Mouse (Mus musculus) mesoderm, embryonic 11.5 days (tissue): Measurements from ENCODE around the gene Pgs1.

ENCODE experiments used
- DNase-seq: peaks from one replicate; pipeline ENCODE4 v3.0.0-alpha.2; 2012; ENCODE audit warnings: low read depth, low spot score

Gene Pgs1

DNA sequence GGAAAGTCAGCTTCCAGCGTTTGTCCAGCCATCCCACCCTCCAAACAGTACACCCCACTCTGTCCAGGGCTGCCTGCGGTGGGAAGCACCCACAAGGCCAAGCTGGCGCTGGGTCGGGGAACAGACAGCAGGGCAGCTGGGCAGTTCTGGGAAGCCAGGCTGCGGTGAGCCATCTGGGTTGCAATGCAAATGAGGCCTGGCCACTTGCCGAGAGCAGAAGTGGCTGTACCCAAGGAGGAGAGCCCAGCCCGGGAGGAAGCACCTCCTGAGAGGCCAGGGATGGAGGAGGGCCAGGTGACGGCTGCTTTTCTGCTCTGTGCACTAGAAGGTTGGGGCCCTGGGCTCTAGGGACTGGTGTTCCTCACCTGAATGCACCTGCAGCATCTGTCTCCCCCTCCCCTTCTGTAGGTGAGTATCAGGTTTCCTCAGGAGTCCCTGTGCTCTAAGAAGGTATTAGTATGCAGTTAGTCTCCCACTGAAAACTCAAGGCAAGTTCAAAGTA, 10.0 kb upstream of the Pgs1 start:
- DNase-seq = peak; percentile 54

GRCm38 (mm10) chr11:117977694-117978360, 8.3 kb upstream of the Pgs1 start:
- peak; percentile 41 for DNase-seq

GRCm38 (mm10) chr11:117979388-117979787, 6.7 kb upstream of the Pgs1 start:
- no peak for DNase-seq

DNA sequence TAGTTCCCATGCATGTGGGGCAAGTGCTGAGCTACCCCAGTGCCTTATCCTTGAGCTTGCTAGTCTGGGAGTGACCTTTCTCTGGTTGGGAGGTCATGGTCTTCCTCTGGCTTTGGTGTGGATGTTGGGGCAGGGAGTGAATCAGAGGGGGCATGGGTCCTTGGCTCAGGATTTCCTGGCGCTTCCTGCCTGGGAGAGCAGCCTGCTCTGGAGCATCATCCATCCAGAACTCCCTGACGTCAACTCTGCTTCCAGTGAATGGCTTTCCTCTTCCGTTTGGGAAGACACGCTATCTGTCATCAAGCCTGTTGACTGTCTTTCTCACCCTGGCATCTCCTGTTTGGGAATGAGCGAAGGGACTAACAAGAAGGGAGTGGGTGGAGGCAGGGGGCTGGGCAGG, 3.7 kb upstream of the Pgs1 start:
- no peak for DNase-seq

DNA sequence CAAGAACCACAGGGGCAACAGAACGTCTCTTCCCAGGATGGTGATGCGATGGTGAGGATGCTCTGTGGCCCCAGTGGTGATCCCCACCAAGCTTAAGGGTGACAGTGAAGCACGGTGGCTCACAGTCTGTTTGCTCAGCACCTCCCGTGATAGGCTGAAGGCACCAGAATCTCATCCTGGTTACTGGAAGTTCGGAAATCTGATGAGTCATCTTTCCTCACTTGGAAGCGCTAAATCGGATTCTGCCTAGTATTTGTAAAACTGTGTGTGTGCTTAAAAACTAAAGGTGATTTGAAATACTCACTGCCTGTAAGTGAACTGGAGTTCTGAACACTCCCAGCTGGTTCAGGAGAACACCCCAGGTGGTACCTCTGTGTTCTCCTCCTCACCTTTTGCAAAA, 2.3 kb upstream of the Pgs1 start:
- DNase-seq = no peak

DNA sequence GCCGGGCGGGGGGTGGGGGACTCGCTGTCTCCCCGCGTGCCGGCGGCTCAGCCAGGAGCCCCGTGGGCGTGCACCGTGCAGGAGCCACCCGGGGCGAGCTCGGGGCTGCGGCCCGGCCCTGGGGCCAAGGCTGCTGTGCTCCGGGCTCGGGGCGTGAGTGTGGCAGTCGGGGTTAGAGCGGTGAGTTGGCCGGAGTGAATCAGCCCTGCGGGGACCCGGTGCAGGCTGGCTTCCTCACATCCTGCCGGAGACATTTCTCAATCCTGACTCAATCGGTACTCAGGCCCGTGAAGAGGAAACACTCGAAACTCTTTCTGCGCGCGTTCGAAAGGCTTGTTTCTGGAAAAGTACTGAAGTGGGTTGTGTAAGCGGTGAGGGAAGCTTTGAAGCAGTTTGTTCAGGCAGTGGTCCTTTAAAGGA, 950 bp downstream of the Pgs1 start:
- no peak for DNase-seq

DNA sequence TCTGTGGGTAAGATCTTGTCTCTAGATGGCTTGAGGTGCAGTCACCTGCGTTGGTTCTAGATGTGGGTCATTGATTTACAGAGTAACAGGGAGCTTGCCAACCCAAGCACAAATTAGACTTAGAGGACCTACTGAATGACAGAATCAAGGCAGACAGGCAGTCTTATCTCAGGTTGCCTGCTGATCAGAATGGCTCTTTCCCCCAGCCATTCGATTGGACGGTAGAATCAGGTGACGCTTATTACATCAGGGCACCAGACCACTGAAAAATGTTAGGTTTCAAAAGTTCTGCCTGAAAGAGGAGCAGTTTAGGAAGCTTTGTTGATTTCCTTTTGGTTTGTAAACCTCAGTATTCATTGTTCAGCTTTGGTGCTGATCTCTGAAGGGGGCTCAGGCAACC, 1.9 kb downstream of the Pgs1 start:
- DNase-seq = no peak

GRCm38 (mm10) chr11:117989241-117989640, 3.1 kb downstream of the Pgs1 start:
- no peak for DNase-seq

DNA sequence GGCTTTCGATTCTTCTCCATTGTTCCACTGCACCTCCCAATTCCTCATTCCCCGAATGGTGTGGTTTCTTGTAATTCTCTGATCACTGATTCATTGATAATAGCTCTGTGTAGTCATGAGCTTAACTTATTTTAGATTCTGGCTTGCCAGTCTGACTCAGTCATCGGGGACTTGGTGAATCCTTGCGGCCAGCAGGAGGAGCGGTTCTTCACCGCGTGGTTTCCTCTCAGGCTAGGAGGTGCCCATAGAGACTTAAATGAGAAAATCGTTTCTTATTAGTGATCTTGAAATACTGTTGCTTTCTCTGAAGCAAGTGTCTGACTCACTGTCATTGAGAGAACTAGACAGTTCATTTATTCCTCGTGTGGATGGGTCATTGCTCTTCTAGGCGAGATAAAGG, 3.8 kb downstream of the Pgs1 start:
- DNase-seq = no peak

DNA sequence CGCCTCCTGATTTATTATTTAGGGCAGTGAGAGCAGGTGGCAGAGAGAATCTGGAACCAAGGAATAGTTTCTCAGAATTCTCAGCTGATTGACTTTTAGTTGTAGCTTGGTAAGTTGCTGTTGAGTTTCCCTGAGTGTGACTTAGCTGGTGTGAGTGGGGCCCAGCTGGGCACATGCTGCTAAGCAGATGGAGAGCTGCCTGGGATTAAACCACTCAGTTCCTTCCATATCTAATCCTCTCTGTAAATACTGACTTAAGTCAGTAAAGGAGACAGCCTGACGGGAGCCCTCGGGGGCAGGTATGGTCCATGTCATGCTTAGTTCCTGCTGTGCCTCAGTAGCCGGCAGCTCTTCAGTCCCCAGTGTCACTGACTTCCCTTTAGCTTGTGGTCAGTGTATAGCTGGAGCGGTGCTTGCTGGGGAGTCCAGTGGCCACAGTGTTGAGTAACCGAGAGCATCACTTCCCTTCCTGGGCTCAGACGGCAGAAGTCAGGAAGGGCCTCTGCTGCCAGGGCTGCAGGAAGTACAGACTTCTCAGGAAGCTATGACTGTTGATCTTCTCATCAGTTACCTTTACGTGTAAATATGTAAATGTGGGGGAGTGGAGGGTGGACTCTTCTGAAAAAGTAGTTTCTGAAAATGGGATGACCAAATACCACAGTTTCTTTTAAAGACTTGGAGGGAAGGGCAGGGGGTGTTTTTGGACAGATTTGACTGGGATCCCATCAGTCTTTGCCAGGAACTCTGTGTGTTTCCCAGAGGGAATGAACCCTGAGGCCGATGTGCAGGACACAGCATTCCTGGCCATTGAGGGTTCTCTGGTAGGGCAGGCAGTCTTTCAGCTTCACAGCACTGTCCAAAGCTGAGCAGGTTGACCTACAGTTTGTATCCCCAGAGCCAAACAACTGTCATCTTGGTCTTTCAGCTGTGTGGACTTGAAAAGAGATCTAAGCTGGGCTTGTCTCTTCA, 5.7 kb downstream of the Pgs1 start:
- no peak for DNase-seq

DNA sequence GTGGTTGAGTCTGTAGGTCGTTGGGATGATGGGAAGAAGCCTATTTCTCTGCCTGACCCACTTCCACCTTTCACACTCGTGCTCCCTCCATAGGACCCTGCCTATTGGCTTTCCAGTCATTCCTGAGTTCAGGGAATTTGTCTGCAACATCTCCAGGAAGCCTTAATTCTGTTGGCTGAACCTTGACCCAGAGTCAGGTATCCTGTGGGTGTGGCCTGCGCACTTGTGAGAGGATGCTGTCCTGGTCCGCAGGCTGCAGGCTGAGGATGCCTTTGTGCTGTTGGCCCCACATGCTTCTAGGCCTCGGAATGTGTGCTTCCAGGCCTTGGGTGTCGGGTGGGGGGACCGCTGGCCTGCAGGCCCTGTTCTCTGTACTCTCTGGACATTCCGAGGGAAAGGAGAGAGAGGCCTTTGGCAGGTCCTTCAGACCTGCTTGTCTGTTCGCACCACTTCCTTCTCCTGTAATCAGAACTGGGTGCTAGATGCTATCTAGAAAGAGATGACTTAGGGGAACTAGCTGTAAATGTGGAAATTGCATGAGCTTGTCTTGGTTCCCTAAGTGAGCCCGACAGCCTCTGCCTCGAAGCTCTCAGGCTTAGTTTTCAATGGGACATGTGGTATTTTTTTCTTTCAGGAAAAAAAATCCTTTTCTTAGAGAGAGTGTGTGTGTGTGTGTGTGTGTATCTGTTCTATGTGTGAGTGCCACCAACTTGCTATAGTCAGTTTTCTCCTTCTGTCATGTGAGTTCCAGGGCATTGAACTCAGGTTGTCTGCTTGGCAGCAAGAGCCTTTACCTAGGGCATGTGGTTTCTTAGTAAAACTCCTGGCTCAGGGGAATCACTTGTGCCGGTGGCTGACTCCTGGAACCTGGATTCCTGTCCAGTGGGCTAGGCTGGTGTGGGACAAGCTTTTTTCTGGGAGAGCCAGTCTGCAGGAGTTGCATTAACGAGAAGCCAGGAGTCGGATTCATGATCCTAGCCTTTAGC, 7.4 kb downstream of the Pgs1 start:
- DNase-seq = no peak

- DNase-seq = no peak
Observed at GRCm38 (mm10) chr11:117994250-117995057, 8.4 kb downstream of the Pgs1 start.

DNA sequence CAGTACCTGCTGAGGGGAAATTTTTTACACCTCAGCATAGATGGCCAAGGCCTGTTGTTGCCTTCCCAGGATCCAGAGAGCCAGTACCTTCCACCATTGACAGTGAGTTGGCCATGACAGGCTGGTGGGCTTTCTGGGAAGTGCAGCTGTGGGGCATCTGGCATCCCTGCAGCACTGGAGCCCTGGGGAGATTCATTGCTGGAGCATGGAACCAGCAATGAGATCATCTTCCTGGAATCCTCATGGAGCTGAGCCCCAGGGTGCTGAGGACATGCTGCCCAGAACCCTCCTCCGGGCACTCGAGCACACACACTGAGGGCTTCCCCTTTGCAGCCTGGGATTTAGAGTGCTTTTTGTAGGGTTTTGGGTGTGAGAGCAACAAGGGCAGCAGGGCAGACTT, 9.2 kb downstream of the Pgs1 start:
- no peak for DNase-seq

DNA sequence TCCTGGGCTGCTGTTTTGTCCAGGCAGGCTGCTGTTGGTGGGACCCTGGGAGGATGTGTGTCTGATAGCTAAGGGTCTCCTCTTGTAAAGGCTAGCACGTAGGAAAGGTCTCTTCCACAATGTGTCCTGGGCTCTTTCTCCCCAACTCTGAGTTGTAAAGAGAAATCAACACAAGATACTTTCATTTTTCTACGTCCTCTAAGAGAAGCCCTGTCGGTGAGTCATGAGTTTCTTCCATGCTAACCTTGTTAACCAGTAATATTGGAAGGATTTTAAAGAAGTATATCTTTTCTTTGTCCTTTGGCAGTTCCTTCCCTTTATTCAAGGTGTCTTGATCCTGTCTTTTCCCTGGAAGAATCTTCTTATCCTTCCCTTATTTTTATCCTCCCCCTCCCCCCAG, 9.6 kb downstream of the Pgs1 start:
- no peak for DNase-seq

DNA sequence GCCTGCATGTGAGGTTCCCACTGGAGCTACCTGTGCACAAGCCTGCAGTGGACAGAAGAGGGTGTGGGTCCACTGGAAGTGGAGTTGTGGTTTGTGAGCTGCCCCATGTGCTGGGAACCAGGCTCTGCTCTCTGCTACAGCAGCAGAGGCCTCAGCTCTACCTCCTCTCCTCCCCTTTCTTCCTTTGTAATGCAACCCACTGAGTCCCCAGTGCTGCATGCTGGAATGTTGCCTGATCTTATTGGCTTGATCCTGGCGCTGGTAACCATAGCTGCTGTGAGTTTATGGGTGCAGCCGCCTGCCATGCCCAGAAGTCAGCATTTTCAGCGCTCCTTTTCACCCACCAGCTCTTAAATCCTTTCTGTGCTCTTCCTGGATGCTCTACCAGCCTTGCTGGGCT, 10.0 kb downstream of the Pgs1 start:
- no peak for DNase-seq

GRCm38 (mm10) chr11:117997085-117997484, 11.0 kb downstream of the Pgs1 start:
- DNase-seq = no peak

DNA sequence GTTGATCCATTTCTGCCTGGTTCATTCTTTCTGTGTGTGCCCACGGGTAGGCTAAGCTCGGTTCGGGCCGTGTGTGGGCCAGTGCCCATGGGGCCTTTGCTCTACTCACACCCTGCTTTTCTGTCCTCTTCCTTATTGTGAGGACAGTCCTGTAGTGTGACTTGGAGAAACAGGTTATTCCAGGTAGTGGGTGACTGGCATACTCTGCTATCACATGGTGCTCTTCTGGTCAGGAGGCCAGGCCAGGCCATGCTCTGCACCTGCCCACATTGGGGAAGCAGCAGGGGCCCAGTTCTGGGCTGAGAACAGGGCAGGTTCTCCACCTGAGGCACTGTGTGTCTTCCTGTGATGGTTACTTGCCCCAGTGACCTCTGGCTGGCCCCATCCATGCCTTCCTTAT, 12.3 kb downstream of the Pgs1 start:
- DNase-seq = no peak

GRCm38 (mm10) chr11:117999260-117999934, 13.3 kb downstream of the Pgs1 start:
- DNase-seq = no peak

DNA sequence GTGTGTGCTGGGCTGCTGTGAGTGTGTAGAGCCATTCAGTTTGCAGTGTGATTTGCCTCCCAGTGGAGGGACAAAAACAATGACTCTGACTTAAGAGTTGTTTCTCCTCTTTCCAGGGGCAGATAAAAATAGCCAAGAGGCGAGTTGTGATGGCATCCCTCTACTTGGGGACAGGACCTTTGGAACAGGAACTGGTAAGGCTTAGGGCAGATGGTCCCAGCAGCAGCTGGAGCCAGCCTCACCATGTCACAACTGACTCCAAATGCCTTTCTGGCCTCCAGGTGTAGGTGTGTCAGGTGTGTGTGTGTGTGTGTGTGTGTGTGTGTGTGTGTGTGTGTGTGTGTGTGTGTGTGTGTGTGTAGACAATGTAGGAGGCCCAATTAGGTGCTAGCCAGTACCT, 14.0 kb downstream of the Pgs1 start:
- DNase-seq = no peak

- DNase-seq = no peak
Observed at GRCm38 (mm10) chr11:118000565-118001215, 14.6 kb downstream of the Pgs1 start.
